Mouse (Mus musculus): ENCODE data around the gene Ddx28.
"Not testable (repeated sequence)": the region's sequence is repeated elsewhere in the genome, so short reads cannot be mapped to it uniquely, and the experiment has no call there.

Gene Ddx28

DNA sequence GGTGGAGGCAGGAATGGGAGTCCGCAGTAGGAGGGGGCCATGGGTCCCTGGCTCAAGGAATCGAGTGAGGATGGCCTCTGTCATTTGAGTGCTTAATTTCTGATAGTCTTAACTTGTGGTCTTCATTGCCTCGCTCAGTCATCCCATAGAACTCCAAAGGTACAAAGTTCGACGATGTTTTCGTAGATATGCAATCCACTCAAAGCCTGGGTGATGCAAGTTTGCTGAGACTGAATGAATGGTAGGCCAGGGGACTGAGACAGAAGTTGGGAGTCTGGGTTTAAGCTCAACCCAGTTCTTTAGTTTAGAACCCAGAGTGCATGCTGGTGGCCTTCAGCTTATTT, at the start of gene Ddx28:
Gene Ddx28 (minus strand): TSS at position 240 of the 344 bp plus-strand sequence.
- DNase-seq: no peak

GRCm38 (mm10) chr8:106060521-106060920, 48.8 kb upstream of the Ddx28 start:
- DNase-seq: no peak

DNA sequence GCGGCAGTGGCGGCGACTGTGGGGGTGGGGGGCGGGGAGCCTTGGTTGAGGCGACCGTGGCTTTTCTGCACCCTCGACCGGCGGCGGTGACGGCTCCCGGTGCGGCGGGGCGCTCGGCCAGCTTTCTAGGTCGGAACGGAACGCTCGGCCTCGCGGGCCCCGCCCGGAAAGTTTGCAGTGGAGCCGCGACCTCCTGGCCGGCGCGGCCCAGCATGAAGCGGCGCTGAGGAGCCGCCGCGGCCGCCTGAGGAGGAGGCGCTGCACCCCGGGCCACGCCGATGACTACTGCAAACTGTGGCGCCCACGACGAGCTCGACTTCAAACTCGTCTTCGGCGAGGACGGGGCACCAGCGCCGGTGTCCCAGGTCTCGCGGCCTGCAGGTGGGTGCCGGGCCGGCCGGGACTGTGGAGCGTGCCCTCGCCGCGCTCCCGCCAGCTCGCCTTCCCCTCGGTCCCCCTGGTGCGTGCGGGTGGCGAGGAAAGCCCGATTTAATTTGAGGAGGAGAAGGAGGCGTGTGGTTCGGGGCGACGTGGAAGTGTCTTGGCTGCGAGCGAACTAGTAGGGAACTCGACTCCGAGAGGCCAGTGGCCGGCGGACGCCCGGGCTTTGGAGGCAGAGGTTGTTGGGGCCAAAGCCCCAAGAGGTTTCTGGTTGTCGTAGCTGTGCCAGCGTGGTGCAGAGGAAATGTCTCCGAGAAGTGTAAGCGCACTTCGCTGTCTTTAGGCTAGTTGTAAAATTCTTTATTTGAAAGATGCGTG, 48.1 kb upstream of the Ddx28 start:
- no peak for DNase-seq

DNA sequence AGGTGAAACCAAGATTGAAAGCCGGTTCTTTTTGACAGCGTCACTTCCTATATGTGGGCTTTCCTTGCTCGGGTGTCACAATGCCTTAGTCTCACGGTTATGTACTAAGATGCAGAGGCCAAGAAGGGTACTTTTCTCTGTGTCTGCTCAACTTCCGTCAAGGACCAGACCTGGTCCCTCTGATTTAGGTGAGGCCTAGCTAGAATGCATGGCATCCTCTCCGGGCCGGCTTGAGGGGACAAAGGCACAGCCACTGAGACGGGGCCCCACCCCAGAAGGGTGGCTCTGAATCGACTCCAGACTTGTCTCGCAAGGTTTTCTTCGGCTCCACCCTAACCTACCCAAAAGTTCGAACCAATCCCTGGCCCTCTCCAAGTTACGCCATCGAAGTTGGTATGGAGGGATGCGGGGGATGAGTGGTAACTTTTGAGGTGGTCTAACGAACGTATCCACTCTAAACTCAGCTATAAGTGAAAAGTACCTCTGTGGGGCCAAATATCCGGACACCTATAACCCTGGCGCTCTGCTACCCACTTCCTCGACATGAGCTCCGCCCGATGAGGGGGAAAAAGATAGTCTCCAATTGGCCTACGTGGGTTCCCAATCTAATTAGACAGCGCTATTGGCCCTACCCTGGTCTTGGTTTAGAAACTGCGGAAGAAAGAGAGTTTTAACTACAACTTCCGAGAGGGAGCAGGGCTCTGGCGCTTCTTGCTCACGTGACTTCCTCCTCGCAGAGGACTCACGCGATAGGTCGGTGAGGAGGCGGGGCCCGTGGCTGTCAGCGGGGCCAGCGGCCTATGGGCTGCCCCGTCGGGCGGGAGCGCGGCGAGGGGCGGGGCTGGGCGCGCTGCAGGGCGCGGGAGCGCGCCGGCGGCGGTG, 47.3 kb upstream of the Ddx28 start, which contains the start of gene Nfatc3:
Gene Nfatc3 (plus strand): TSS at position 110 of the 882 bp plus-strand sequence.
- DNase-seq: peak; percentile 98

GRCm38 (mm10) chr8:106056455-106056982, 44.8 kb upstream of the Ddx28 start:
- DNase-seq: no peak

GRCm38 (mm10) chr8:106055038-106055437, 43.4 kb upstream of the Ddx28 start:
- DNase-seq: peak; percentile 78

DNA sequence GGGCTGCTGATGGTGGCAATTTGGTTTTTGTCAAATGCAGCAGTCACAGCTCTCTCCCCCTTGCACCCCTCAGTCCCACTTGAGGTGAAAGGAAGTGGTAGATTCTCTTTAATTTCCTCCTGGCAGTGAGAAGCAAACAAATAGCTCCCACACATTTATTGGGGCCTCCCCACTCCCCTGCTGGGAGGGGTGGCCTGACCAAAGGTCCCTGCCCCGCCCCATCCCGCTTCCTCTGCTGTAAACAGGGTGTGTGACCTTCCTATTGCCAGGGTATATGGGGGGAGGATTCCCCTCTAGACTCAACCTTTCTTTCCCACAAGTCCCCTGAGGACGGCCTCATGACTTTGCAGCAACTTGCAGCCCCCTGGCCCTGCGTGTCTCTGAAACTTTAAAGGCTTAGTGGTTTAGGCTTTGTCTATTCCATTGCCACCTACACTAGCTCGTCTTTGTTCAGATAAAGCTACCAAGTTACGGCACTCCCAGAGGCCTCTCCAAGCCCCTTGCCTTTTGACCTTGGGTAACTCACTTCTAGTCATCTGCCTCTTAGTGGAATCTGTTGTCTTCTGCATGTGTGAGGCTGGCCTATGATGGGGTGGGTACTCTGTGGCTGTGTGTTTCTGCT, 42.6 kb upstream of the Ddx28 start:
- DNase-seq: peak; percentile 67

- no peak for DNase-seq
Measured at GRCm38 (mm10) chr8:106052510-106053089, 40.9 kb upstream of the Ddx28 start.

DNA sequence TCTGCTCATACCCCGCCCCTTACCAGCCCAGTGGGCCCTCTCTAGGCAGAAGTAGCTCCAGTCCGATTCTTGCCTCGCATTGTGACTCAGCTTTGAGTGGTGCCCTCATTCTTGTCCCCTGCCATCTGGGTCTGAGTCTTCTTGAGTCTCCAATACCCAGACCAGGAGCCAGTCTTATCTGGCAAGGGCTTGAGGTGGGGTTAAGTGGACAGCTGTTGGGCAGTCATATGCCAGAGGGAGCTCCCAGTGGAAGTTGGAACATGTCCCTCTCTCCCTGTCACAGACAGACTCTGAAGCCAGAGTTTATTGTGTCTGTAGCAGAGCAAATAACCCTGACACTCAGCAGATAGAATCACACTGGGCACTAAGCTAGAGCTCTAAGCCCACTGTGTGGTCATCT, 39.4 kb upstream of the Ddx28 start:
- no peak for DNase-seq

GRCm38 (mm10) chr8:106049840-106050239, 38.2 kb upstream of the Ddx28 start:
- no peak for DNase-seq

GRCm38 (mm10) chr8:106047854-106048630, 36.4 kb upstream of the Ddx28 start:
- DNase-seq: no peak

DNA sequence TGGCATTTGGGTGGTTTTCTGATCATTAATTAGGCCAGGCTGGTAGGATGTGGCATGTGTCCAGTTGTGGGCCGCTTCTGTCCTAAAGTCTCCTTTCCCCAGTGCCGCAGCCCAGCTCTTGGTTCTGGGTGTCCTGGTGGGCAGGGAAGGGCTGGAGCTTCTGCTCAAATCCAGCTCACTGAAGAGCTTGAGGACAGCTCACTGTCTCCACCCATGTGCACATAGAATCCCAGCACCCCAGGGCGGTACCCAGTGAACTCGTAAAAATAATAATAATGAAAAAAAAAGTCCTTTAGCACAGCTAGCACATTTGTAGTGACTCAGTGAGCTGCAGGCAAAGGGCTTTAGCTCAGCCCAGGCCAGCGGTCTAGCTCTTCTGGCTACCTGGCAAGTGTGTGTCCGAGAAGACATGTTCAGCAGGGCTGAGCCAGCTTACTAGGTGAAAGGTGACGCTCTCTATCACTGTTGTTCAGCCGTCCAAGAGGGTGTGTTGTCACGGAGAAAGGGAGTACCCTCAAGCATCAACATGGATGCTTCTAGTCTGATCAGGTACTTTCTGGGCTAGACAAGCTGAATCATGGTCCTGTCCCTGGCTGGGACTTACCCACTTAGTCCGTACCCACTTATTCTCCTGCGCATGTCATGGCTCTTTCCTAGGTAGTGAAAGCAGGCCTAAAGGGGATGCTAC, 35.3 kb upstream of the Ddx28 start:
- DNase-seq: no peak

GRCm38 (mm10) chr8:106044151-106044550, 32.5 kb upstream of the Ddx28 start:
- DNase-seq: no peak

DNA sequence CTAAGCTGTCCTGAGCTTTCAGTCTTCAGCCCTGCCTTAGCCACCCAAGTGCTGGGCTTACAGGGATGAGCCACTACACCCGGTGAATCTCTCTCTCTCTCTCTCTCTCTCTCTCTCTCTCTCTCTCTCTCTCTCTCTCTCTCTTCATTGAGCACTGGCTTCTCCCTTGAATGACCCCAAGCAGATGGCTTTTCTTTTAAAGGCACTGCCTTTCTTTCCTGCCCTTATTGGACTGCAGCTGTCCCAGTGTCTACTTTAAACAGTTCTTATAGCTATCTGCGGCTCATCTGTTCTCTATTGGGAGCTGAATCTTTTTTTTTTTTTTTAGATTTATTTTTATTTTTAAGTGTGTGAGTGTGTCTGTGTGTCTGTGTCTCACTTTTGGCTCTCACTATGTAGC, 31.4 kb upstream of the Ddx28 start:
- DNase-seq: no peak

DNA sequence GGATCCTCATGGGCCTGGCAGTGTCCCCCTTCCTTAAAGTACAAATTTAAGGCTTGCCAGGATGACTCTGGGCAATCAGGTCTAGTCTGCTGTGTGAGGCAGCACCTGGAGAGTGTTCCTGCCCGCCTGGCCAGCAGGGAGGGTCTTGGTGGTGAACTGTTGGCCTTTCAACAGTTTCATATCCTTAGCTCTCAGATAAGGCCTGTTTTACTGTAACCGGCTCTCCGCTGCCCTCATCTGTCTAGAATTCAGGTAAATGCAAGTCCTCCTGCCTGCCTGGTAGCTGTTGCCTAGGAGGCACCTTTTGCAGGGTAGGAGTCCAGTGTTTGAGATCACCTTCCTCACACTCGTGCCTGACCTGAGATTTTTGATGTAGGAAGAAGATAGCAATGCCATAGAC, 28.5 kb upstream of the Ddx28 start:
- no peak for DNase-seq

DNA sequence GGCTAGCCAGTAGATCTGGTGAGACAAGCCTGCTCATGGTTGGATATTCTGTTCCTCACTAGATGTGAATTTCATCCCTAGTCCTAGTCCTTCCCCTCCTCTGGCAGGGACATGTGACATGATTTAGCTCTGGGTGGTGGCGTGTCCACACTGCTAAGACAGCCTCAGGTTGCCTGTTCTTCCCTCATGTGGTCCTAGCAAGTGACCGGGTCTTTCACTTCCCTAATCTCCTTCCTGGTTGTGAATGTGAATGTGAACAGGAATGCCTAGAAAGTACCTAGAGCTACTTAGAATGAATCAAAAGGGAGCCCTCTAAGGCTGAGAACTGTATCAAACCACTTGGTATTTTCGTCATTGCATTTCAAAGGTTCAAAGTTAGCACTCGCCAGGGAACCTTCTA, 27.9 kb upstream of the Ddx28 start:
- no peak for DNase-seq

GRCm38 (mm10) chr8:106038721-106039120, 27.0 kb upstream of the Ddx28 start:
- no peak for DNase-seq

GRCm38 (mm10) chr8:106022483-106022882, 10.8 kb upstream of the Ddx28 start:
- peak; percentile 85 for DNase-seq

DNA sequence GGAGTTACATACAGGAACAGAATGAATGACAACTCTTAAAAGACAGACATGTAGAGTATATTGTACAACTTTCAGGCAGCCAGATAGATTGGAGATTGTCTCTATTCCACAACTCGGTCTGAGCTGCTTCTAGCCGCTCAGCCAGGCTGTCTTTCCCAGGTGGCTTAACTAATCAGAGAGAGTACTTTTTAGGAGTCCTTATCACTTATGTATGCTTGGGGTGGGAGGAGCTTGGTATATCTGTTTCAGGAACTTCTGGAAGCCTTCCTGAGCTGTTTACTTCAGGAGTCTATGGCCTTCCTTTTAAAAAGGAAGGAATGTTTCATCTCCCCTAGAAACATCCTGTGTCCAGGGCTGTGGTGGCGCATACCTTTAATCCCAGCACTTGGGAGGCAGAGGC, 6.4 kb upstream of the Ddx28 start:
- DNase-seq: no peak

DNA sequence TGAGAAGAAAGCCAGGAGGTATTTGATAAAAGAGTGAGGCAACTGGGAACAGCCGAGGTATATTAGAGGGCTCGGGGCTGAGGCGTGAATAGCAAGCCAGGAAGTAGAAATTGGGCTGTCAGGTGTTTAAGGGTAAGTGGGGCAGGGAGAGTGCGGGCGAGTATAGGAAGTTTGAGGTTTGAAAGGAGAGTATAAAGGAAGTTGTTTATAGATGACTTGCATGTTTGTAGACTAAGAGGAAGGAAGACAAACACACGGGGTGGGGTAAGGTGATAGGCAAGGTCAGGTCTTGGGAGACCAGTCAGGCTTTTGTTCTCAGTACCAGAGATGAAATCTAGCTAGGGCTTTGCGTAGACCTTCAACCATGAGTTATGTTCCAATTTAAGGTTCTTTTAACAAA, 5.4 kb upstream of the Ddx28 start:
- no peak for DNase-seq

- DNase-seq: no peak
Measured at GRCm38 (mm10) chr8:106016284-106016683, 4.6 kb upstream of the Ddx28 start.

GRCm38 (mm10) chr8:106012203-106012602, 521 bp upstream of the Ddx28 start:
- DNase-seq: not testable (repeated sequence)
